Mouse (Mus musculus) limb, embryonic 15.5 days (tissue): ENCODE measurements around the gene Smg6. TPM values are rescaled to one million over a fixed set of nuclear protein-coding genes. Genes with fewer than 3 reads are reported as not detected.

Experiments
- ATAC-seq: fragments of 200-750 bp; cut with Nextera tagmentation; 2 replicates; pipeline ENCODE4 v1.8.0; 2017; ENCODE audit warnings: low read depth, moderate TSS enrichment; ENCODE audit not compliant: insufficient number of reproducible peaks, low FRiP score, low TSS enrichment
- H3K27ac ChIP-seq: fragments of 300-500 bp; sonication (generic); 2 replicates; pipeline ENCODE4 v1.5.1; 2015; ENCODE audit warnings: moderate library complexity, mild to moderate bottlenecking, inconsistent platforms
- H3K27me3 ChIP-seq: fragments of 300-500 bp; sonication (generic); 2 replicates; pipeline ENCODE4 v1.6.1; 2015; ENCODE audit warnings: inconsistent platforms
- H3K36me3 ChIP-seq: fragments of 300-500 bp; sonication (generic); 2 replicates; pipeline ENCODE4 v1.6.1; 2015; ENCODE audit warnings: inconsistent platforms
- H3K4me1 ChIP-seq: fragments of 300-500 bp; sonication (generic); 2 replicates; pipeline ENCODE4 v1.6.1; 2015; ENCODE audit warnings: inconsistent platforms
- H3K4me2 ChIP-seq: fragments of 300-500 bp; sonication (generic); 2 replicates; pipeline ENCODE4 v1.6.1; 2015; ENCODE audit warnings: mild to moderate bottlenecking, inconsistent platforms
- H3K4me3 ChIP-seq: fragments of 300-500 bp; sonication (generic); 2 replicates; pipeline ENCODE4 v1.5.1; 2015; ENCODE audit warnings: mild to moderate bottlenecking, inconsistent platforms
- H3K9ac ChIP-seq: fragments of 300-500 bp; sonication (generic); 2 replicates; pipeline ENCODE4 v1.6.1; 2015; ENCODE audit warnings: inconsistent platforms
- H3K9me3 ChIP-seq: fragments of 300-500 bp; sonication (generic); 2 replicates; pipeline ENCODE4 v1.6.1; 2016; ENCODE audit warnings: inconsistent platforms
- whole genome bisulfite sequencing: fragments of 180-500 bp; shearing (Covaris S2); methylation state at CpG from one replicate; pipeline ENCODE4 v1.1.7; 2015; 5-methylcytosine and 5-hydroxymethylcytosine counted together
- polyA plus RNA-seq: library from polyadenylated mRNA; unstranded; fragments of >200 nt; fragmentation: Nextera tagmentation; extraction: Ambion mirVana; gene quantifications from 2 replicates; pipeline ENCODE4 v1.2.1, GENCODE M21; 2015

Smg6 gene
- polyA plus RNA-seq, 1 experiment from 2014 or later: 17.6 TPM

DNA sequence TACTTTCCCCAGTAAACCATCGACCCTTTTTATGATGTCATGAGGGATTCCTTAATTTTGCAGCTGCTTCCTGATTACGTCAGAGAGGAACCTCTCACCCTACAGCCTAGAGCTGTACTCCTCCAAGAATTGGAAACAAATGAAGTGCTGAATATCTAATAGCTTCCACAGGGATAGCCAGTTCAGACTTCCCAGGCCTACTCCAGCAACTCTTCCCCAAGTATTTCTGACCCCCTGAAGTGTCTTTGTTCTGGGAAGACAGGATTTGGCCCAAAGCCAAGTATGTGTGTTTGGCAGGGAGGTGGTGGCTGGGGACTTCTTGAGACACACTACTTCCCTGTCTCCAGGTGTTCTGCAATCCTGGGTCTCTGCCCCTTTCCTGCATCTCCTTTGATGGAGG, 105.6 kb downstream of the Smg6 start:
- 11% methylated on average over 2 of the region's 2 CpGs for WGBS
- Histone ChIP-seq H3K4me2 (no peak overlapping the region), H3K27ac (peak overlapping the region; percentile 59; the same call in 1 of the 2 replicates)

DNA sequence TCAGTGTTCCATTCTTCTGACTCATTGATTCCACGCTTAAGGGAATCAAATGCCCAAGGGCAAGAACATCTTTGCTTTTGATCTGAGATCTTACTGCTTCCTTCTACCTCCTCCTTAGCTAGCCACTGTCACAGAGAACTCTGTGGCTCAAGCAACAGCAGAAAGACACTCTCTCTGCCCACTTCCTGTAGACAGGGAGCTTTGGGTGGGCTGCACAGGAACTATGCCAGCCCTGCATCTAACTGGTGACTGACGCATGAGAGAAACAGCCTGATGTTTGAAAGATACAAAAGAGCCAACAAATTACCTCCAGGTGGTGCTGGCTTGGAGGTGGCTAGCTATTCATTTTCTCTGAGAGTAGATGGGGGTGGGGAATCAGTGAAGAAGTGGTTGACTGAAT, 107.3 kb downstream of the Smg6 start:
- no peak overlapping the region; the same call in 1 of the 2 replicates for H3K27ac ChIP-seq

More for the DNA sequence above, 105.6 kb downstream of the Smg6 start:
- Histone ChIP-seq H3K9ac (no peak overlapping the region), H3K36me3 (no peaks in the 10 kb centered on the region), H3K4me1 (peaks cover 17% of the 10 kb centered on the region; the same call in 1 of the 2 replicates), H3K4me3 (no peak overlapping the region), H3K9me3 (no peaks in the 10 kb centered on the region), H3K27me3 (no peaks in the 10 kb centered on the region)
- ATAC-seq: peak; percentile 80; the same call in 1 of the 2 replicates

DNA sequence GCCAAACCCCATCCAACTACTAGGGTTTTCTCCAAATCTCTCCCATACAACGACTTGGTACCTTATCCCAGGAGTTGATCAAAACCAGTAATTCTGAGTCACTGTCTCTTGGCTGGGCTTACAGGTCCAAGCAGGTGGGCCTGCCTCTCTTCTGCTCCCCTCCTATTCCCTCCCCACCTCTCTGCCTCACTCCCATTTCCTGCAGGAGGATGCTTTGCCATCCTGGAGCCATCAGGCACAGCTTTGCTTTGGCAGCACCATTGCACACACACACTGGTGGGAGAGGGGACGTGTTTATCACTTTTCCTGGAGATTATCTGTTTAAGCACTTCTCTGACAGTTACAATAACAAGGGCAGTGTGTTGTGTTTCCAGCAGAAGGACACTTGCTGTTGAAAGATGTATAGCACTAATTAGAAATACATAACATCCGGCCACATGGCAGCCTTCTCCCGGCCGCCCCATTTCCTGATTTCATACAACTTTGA, 108.0 kb downstream of the Smg6 start:
- Histone ChIP-seq H3K4me3 (no peak overlapping the region), H3K4me2 (no peak overlapping the region), H3K36me3 (no peaks in the 10 kb centered on the region), H3K9ac (no peak overlapping the region), H3K4me1 (peaks cover 16% of the 10 kb centered on the region; the same call in 1 of the 2 replicates), H3K27me3 (no peaks in the 10 kb centered on the region), H3K27ac (no peak overlapping the region), H3K9me3 (no peaks in the 10 kb centered on the region)
- ATAC-seq: no peak
- 71% methylated on average over 5 of the region's 5 CpGs for WGBS

More for the DNA sequence above, 107.3 kb downstream of the Smg6 start:
- H3K4me3 ChIP-seq: no peak overlapping the region
- H3K9me3 ChIP-seq: no peaks in the 10 kb centered on the region
- 58% methylated on average over 2 of the region's 2 CpGs for WGBS
- H3K4me1 ChIP-seq: peaks cover 16% of the 10 kb centered on the region; the same call in 1 of the 2 replicates
- no peak for ATAC-seq
- H3K36me3 ChIP-seq: no peaks in the 10 kb centered on the region
- no peaks in the 10 kb centered on the region for H3K27me3 ChIP-seq
- H3K9ac ChIP-seq: no peak overlapping the region
- no peak overlapping the region for H3K4me2 ChIP-seq

DNA sequence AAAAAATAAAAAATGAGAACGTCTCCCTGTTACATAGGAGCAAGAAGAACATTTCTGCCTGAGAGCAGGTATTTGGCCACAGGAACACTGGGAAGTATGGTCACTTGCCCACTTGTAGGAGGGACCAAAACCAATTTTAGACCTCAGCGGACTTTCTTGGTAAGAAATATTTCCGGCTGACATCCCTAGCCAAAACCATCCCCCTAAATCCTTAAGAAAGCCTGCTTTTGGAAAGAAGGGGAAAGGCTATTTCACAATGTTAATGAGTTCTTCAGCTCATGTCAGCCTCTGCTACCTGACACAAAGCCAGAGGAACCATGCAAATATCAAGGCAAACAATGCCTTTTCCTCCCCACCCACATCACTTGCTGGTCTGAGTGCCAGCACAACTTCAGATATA, 108.5 kb downstream of the Smg6 start:
- Histone ChIP-seq H3K36me3 (no peaks in the 10 kb centered on the region), H3K9ac (no peak overlapping the region), H3K27ac (no peak overlapping the region), H3K27me3 (no peaks in the 10 kb centered on the region), H3K4me3 (no peak overlapping the region), H3K4me1 (peaks cover 16% of the 10 kb centered on the region; the same call in 1 of the 2 replicates), H3K9me3 (no peaks in the 10 kb centered on the region), H3K4me2 (no peak overlapping the region)
- no peak for ATAC-seq
- WGBS: 74% methylated on average over 3 of the region's 3 CpGs

- peak overlapping the region; percentile 48 for H3K27ac ChIP-seq
- H3K36me3 ChIP-seq: 0 out of 2 replicates have a peak, but pooled peaks cover 13% of the 10 kb centered on the region
- peaks cover 35% of the 10 kb centered on the region for H3K4me1 ChIP-seq
- 61% methylated on average over 3 of the region's 3 CpGs for WGBS
- H3K4me3 ChIP-seq: no peak overlapping the region
- H3K4me2 ChIP-seq: no peak overlapping the region
- no peaks in the 10 kb centered on the region for H3K27me3 ChIP-seq
- no peak for ATAC-seq
- no peak overlapping the region for H3K9ac ChIP-seq
- H3K9me3 ChIP-seq: no peaks in the 10 kb centered on the region
These were observed 118.7 kb downstream of the Smg6 start for GRCm38 (mm10) chr11:75044333-75044732.

- H3K4me3 ChIP-seq: no peak overlapping the region
- H3K27ac ChIP-seq: peak overlapping the region; percentile 79; the same call in 1 of the 2 replicates
- WGBS: 71% methylated on average over 4 of the region's 4 CpGs
- ATAC-seq: no peak
- 0 out of 2 replicates have a peak, but pooled peaks cover 7% of the 10 kb centered on the region for H3K36me3 ChIP-seq
- H3K4me2 ChIP-seq: no peak overlapping the region
- H3K9me3 ChIP-seq: no peaks in the 10 kb centered on the region
- H3K27me3 ChIP-seq: no peaks in the 10 kb centered on the region
- H3K9ac ChIP-seq: no peak overlapping the region
- peaks cover 48% of the 10 kb centered on the region for H3K4me1 ChIP-seq
These were observed 120.2 kb downstream of the Smg6 start for GRCm38 (mm10) chr11:75045822-75046221.

GRCm38 (mm10) chr11:75046638-75047037, 121.0 kb downstream of the Smg6 start:
- no peak overlapping the region for H3K4me2 ChIP-seq
- no peak overlapping the region for H3K4me3 ChIP-seq
- ATAC-seq: peak; percentile 75; the same call in 1 of the 2 replicates

DNA sequence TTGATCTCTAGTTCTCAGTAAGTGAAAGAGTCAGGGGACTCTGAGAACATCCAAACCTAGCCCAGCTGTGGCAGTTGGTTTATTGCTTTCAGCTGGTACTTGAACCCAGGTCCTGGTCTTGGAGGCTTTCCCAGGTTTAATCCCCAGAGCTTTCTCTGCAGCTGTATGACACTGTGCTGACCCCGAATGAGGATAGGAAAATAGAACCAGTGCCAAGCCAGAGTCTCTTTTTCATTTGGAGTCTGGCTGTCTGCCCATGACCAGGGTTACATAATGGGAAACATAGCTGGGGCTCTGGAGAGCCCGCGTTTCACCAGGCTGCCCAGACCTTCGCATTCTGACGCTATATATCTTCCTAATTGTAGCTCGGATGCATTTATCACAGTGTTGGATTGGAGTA, 121.4 kb downstream of the Smg6 start:
- 16% methylated on average over 6 of the region's 6 CpGs for whole genome bisulfite sequencing
- no peak overlapping the region for H3K9ac ChIP-seq
- H3K4me2 ChIP-seq: no peak overlapping the region
- no peaks in the 10 kb centered on the region for H3K27me3 ChIP-seq
- no peak overlapping the region for H3K4me3 ChIP-seq
- peak; percentile 88 for ATAC-seq
- H3K27ac ChIP-seq: peak overlapping the region; percentile 79
- no peaks in the 10 kb centered on the region for H3K9me3 ChIP-seq
- no peaks in the 10 kb centered on the region for H3K36me3 ChIP-seq
- H3K4me1 ChIP-seq: peaks cover 60% of the 10 kb centered on the region

More at GRCm38 (mm10) chr11:75046638-75047037, 121.0 kb downstream of the Smg6 start:
- 42% methylated on average over 3 of the region's 3 CpGs for WGBS
- H3K27me3 ChIP-seq: no peaks in the 10 kb centered on the region
- peak overlapping the region; percentile 79 for H3K27ac ChIP-seq
- H3K36me3 ChIP-seq: 0 out of 2 replicates have a peak, but pooled peaks cover 4% of the 10 kb centered on the region
- H3K4me1 ChIP-seq: peaks cover 55% of the 10 kb centered on the region
- H3K9me3 ChIP-seq: no peaks in the 10 kb centered on the region
- H3K9ac ChIP-seq: no peak overlapping the region

DNA sequence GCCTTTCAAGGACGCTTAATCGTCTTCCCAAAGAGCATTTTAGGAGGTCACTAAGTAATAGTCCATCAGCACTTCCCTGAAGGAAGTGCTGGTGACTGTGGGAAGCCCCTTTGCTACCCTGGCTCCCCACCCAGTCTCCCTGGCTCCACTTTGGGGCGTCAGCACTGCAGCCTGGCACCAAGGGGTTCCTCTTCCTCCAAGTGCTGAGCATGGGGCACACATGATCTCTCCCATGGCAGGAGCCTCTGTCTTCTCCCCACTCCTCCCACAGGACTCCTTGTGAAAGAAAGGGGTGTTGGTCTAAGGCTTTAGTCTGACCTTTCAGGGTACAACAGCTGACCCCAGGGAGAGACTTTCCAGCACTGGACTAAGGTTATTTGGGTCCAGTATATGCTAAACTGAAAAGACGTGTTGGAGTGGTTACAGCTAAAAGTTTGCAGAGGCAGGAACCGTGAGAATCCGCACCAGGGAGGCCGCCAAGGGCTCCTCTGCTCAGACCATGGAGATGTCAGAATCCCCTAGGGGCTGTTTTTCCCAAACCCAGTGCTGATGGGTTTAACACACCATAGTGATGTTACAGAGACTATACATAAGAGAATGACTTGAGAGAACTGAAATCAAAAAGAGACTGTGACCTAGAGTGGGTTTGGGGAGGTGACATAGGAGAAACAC, 122.2 kb downstream of the Smg6 start:
- Histone ChIP-seq H3K4me1 (peaks cover 68% of the 10 kb centered on the region), H3K27me3 (no peaks in the 10 kb centered on the region), H3K4me3 (no peak overlapping the region), H3K36me3 (no peaks in the 10 kb centered on the region), H3K4me2 (no peak overlapping the region), H3K27ac (peak overlapping the region; percentile 79), H3K9me3 (no peaks in the 10 kb centered on the region), H3K9ac (no peak overlapping the region)
- WGBS: 58% methylated on average over 7 of the region's 7 CpGs
- ATAC-seq: no peak

DNA sequence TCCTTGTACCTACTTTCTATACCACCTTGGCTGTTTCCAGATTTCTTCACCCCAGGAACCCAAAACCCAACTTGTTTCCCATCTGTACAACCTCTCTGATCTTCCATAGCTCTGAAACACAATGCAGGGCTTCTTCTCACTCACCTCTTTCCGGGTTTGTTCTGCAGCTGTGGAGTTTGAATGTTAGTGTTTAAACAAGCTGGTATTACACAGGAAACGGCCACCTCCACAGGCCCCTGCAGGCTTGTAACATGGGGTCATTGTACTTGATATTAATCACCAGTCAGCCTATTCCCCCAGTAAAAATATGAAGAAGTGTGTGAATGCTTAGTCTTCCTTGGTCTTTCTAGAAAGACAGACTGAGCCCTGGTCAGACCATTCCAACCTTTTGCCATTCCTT, 123.5 kb downstream of the Smg6 start:
- ATAC-seq: no peak
- no peaks in the 10 kb centered on the region for H3K36me3 ChIP-seq
- 17% methylated on average over 2 of the region's 2 CpGs for WGBS
- no peak overlapping the region for H3K4me3 ChIP-seq
- no peaks in the 10 kb centered on the region for H3K9me3 ChIP-seq
- no peak overlapping the region for H3K4me2 ChIP-seq
- H3K4me1 ChIP-seq: peaks cover 79% of the 10 kb centered on the region
- H3K27ac ChIP-seq: peak overlapping the region; percentile 28
- H3K9ac ChIP-seq: no peak overlapping the region
- H3K27me3 ChIP-seq: no peaks in the 10 kb centered on the region

GRCm38 (mm10) chr11:75049807-75050206, 124.2 kb downstream of the Smg6 start:
- no peaks in the 10 kb centered on the region for H3K36me3 ChIP-seq
- no peak overlapping the region for H3K9ac ChIP-seq
- peaks cover 85% of the 10 kb centered on the region for H3K4me1 ChIP-seq
- peak overlapping the region; percentile 28 for H3K27ac ChIP-seq
- H3K4me3 ChIP-seq: no peak overlapping the region
- no peaks in the 10 kb centered on the region for H3K27me3 ChIP-seq
- H3K4me2 ChIP-seq: no peak overlapping the region
- ATAC-seq: no peak
- no peaks in the 10 kb centered on the region for H3K9me3 ChIP-seq
- WGBS: 21% methylated on average over 2 of the region's 2 CpGs

DNA sequence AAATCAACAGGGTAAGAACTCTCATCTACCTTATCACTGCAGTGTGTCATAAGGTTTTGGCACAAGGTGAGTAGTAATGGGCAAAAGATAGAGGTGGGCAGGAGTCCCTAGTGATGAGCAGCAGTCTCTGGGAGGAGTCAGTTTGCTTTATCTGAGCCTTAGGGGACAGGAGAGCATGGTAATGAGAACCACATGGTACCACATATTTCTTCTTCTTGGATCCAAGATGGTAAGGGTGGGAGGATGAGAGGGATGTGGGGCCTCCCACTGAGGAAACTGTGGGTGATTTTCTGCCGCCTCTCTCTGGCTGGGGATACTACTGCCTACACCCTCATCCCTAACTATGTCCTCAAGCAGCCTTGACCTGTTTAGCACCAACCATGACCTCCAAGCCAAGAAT, 125.6 kb downstream of the Smg6 start:
- Histone ChIP-seq H3K27ac (peak overlapping the region; percentile 87), H3K27me3 (no peaks in the 10 kb centered on the region), H3K4me3 (no peak overlapping the region), H3K36me3 (no peaks in the 10 kb centered on the region), H3K4me1 (peaks cover 83% of the 10 kb centered on the region), H3K9ac (no peak overlapping the region), H3K4me2 (0 out of 2 replicates have a peak overlapping the region, but pooled peaks have one; percentile 7), H3K9me3 (no peaks in the 10 kb centered on the region)
- no peak for ATAC-seq
- WGBS: 16% methylated on average over 1 of the region's 1 CpGs
